Mouse (Mus musculus): ENCODE measurements at regions not wholly inside any gene's neighbourhood (a gene's known extent, or its start where the extent isn't known, plus 50 kb on each side); places are given as distances from the start of the nearest gene placed in this dataset.

DNA sequence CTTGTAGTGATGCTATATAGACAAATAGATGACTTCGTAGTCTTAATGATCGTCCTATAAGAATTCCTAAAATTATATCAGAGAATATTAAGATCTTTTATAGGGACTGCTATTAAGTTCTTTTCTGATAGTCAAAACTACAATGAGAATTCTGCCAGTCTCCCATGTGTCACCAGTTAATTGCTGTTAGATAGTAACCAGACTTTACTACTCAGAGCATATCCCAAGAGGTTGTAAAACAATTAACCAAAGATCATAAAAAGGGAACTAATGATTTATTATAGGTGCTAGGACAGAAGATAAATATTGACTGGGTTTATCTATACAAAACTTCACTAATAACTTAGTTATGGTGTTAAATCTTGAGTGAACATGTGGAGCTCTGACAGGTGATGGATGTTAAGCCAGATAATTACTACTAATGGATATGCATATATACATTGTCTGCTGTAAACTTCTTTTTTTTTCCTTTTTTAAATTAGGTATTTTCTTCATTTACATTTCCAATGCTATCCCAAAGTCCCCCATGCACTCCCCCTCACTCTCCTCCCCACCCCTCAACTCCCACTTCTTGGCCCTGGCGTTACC lies 615.5 kb downstream of the Prdm13 start:
- no peak for DNase-seq (ENCODE audit: low read depth in 2 of 2, low spot score in 2 of 2)

Measured in CD8-positive naive resting alpha-beta T cell, adult 2 months (primary cell).